Mouse (Mus musculus): ENCODE measurements around the gene Ubr7. TPM values are rescaled to one million over a fixed set of nuclear protein-coding genes. Genes with fewer than 3 reads are reported as not detected.

The Ubr7 gene
- 45.6 and 47.6 TPM in 2 replicates for polyA plus RNA-seq (2015; fragmentation: Nextera tagmentation; extraction: Ambion mirVana)

- Histone ChIP-seq H3K4me3 (ENCODE audit: low read length) (peak within 1 kb of the TSS; percentile 79), H3K4me2 (replicated peaks; ENCODE audit: low read depth, low read length) (peak within 1 kb of the TSS; percentile 79), H3K9me3 (ENCODE audit: low read length) (no peaks in the 10 kb centered on the region), H3K27ac (ENCODE audit: low read length) (peak within 1 kb of the TSS; percentile 82), H3K27me3 (ENCODE audit: insufficient read depth, low read length) (no peaks in the 10 kb centered on the region), H3K4me1 (ENCODE audit: insufficient read depth, low read length) (peaks cover 15% of the 10 kb centered on the region), H3K9ac (replicated peaks; ENCODE audit: low read length) (peak within 1 kb of the TSS; percentile 79), H3K36me3 (ENCODE audit: insufficient read depth, low read length) (peaks cover 4% of the 10 kb centered on the region; the same call in 1 of the 2 replicates)
- under 1% methylated on average over 73 of the region's 73 CpGs for WGBS
- peak; percentile 96 for ATAC-seq (ENCODE audit: low FRiP score, low TSS enrichment)
Observed at GRCm38 (mm10) chr12:102757689-102758402, at the start of gene Ubr7, which contains the start of the genes Gm28051 and Gon7. Gene Ubr7, plus strand, starts transcription at chr12:102757967. Gene Gm28051, minus strand, starts transcription at chr12:102757765. Gene Gon7, minus strand, starts transcription at chr12:102757803.

GRCm38 (mm10) chr12:102708220-102708619 lies 49.5 kb upstream of the Ubr7 start:
- H3K36me3 ChIP-seq (ENCODE audit: insufficient read depth, low read length) = no peaks in the 10 kb centered on the region
- 52% methylated on average over 11 of the region's 11 CpGs for whole genome bisulfite sequencing
- 0 out of 2 replicates have a peak overlapping the region, but pooled peaks have one; percentile 10 for H3K9ac ChIP-seq (replicated peaks; ENCODE audit: low read length)
- no peak overlapping the region for H3K27ac ChIP-seq (ENCODE audit: low read length)
- H3K4me3 ChIP-seq (ENCODE audit: low read length) = no peak overlapping the region
- H3K9me3 ChIP-seq (ENCODE audit: low read length) = no peaks in the 10 kb centered on the region
- ATAC-seq (ENCODE audit: low FRiP score, low TSS enrichment) = no peak
- no peak overlapping the region for H3K4me2 ChIP-seq (replicated peaks; ENCODE audit: low read depth, low read length)
- no peaks in the 10 kb centered on the region for H3K27me3 ChIP-seq (ENCODE audit: insufficient read depth, low read length)
- peaks cover 26% of the 10 kb centered on the region for H3K4me1 ChIP-seq (ENCODE audit: insufficient read depth, low read length)

GRCm38 (mm10) chr12:102709896-102710295 lies 47.9 kb upstream of the Ubr7 start:
- 90% methylated on average over 5 of the region's 5 CpGs for WGBS

GRCm38 (mm10) chr12:102710851-102711375 lies 46.9 kb upstream of the Ubr7 start:
- 62% methylated on average over 4 of the region's 4 CpGs for WGBS
- Histone ChIP-seq H3K27ac (ENCODE audit: low read length) (no peak overlapping the region), H3K4me1 (ENCODE audit: insufficient read depth, low read length) (peaks cover 7% of the 10 kb centered on the region), H3K4me3 (ENCODE audit: low read length) (no peak overlapping the region), H3K9me3 (ENCODE audit: low read length) (no peaks in the 10 kb centered on the region), H3K4me2 (replicated peaks; ENCODE audit: low read depth, low read length) (no peak overlapping the region), H3K27me3 (ENCODE audit: insufficient read depth, low read length) (no peaks in the 10 kb centered on the region), H3K36me3 (ENCODE audit: insufficient read depth, low read length) (no peaks in the 10 kb centered on the region), H3K9ac (replicated peaks; ENCODE audit: low read length) (no peak overlapping the region)
- ATAC-seq (ENCODE audit: low FRiP score, low TSS enrichment) = no peak

More at GRCm38 (mm10) chr12:102709896-102710295, 47.9 kb upstream of the Ubr7 start:
- H3K4me3 ChIP-seq (ENCODE audit: low read length) = no peak overlapping the region
- no peak for ATAC-seq (ENCODE audit: low FRiP score, low TSS enrichment)
- H3K36me3 ChIP-seq (ENCODE audit: insufficient read depth, low read length) = no peaks in the 10 kb centered on the region
- no peaks in the 10 kb centered on the region for H3K9me3 ChIP-seq (ENCODE audit: low read length)
- H3K4me2 ChIP-seq (replicated peaks; ENCODE audit: low read depth, low read length) = no peak overlapping the region
- peaks cover 16% of the 10 kb centered on the region for H3K4me1 ChIP-seq (ENCODE audit: insufficient read depth, low read length)
- H3K27ac ChIP-seq (ENCODE audit: low read length) = no peak overlapping the region
- no peak overlapping the region for H3K9ac ChIP-seq (replicated peaks; ENCODE audit: low read length)
- H3K27me3 ChIP-seq (ENCODE audit: insufficient read depth, low read length) = no peaks in the 10 kb centered on the region

- Histone ChIP-seq H3K4me1 (ENCODE audit: insufficient read depth, low read length) (peaks cover 3% of the 10 kb centered on the region; the same call in 1 of the 2 replicates), H3K27ac (ENCODE audit: low read length) (no peak overlapping the region), H3K27me3 (ENCODE audit: insufficient read depth, low read length) (no peaks in the 10 kb centered on the region), H3K4me3 (ENCODE audit: low read length) (no peak overlapping the region), H3K4me2 (replicated peaks; ENCODE audit: low read depth, low read length) (no peak overlapping the region), H3K9ac (replicated peaks; ENCODE audit: low read length) (no peak overlapping the region), H3K9me3 (ENCODE audit: low read length) (no peaks in the 10 kb centered on the region), H3K36me3 (ENCODE audit: insufficient read depth, low read length) (no peaks in the 10 kb centered on the region)
- 53% methylated on average over 20 of the region's 20 CpGs for WGBS
- no peak for ATAC-seq (ENCODE audit: low FRiP score, low TSS enrichment)
Observed at GRCm38 (mm10) chr12:102713153-102713865, 44.5 kb upstream of the Ubr7 start.

GRCm38 (mm10) chr12:102714116-102714515 lies 43.7 kb upstream of the Ubr7 start:
- Histone ChIP-seq H3K4me3 (ENCODE audit: low read length) (no peak overlapping the region), H3K27me3 (ENCODE audit: insufficient read depth, low read length) (no peaks in the 10 kb centered on the region), H3K9me3 (ENCODE audit: low read length) (no peaks in the 10 kb centered on the region), H3K36me3 (ENCODE audit: insufficient read depth, low read length) (no peaks in the 10 kb centered on the region), H3K4me2 (replicated peaks; ENCODE audit: low read depth, low read length) (no peak overlapping the region), H3K9ac (replicated peaks; ENCODE audit: low read length) (no peak overlapping the region), H3K27ac (ENCODE audit: low read length) (no peak overlapping the region), H3K4me1 (ENCODE audit: insufficient read depth, low read length) (no peaks in the 10 kb centered on the region)
- ATAC-seq (ENCODE audit: low FRiP score, low TSS enrichment) = no peak
- WGBS = 35% methylated on average over 2 of the region's 2 CpGs

- H3K27me3 ChIP-seq (ENCODE audit: insufficient read depth, low read length) = no peaks in the 10 kb centered on the region
- no peak overlapping the region for H3K9ac ChIP-seq (replicated peaks; ENCODE audit: low read length)
- H3K27ac ChIP-seq (ENCODE audit: low read length) = no peak overlapping the region
- no peaks in the 10 kb centered on the region for H3K4me1 ChIP-seq (ENCODE audit: insufficient read depth, low read length)
- no peak for ATAC-seq (ENCODE audit: low FRiP score, low TSS enrichment)
- WGBS = 83% methylated on average over 10 of the region's 10 CpGs
- H3K36me3 ChIP-seq (ENCODE audit: insufficient read depth, low read length) = no peaks in the 10 kb centered on the region
- no peaks in the 10 kb centered on the region for H3K9me3 ChIP-seq (ENCODE audit: low read length)
- H3K4me2 ChIP-seq (replicated peaks; ENCODE audit: low read depth, low read length) = no peak overlapping the region
- H3K4me3 ChIP-seq (ENCODE audit: low read length) = no peak overlapping the region
Observed at GRCm38 (mm10) chr12:102714654-102715395, 42.9 kb upstream of the Ubr7 start.

- no peaks in the 10 kb centered on the region for H3K27me3 ChIP-seq (ENCODE audit: insufficient read depth, low read length)
- H3K4me2 ChIP-seq (replicated peaks; ENCODE audit: low read depth, low read length) = no peak overlapping the region
- peak; percentile 47; the same call in 1 of the 2 replicates for ATAC-seq (ENCODE audit: low FRiP score, low TSS enrichment)
- H3K4me3 ChIP-seq (ENCODE audit: low read length) = no peak overlapping the region
- no peaks in the 10 kb centered on the region for H3K9me3 ChIP-seq (ENCODE audit: low read length)
- peaks cover 10% of the 10 kb centered on the region; the same call in 1 of the 2 replicates for H3K4me1 ChIP-seq (ENCODE audit: insufficient read depth, low read length)
- H3K27ac ChIP-seq (ENCODE audit: low read length) = no peak overlapping the region
- WGBS = 30% methylated on average over 13 of the region's 13 CpGs
- H3K36me3 ChIP-seq (ENCODE audit: insufficient read depth, low read length) = no peaks in the 10 kb centered on the region
- H3K9ac ChIP-seq (replicated peaks; ENCODE audit: low read length) = no peak overlapping the region
Observed at GRCm38 (mm10) chr12:102719552-102720315, 38.0 kb upstream of the Ubr7 start.

- peaks cover 10% of the 10 kb centered on the region; the same call in 1 of the 2 replicates for H3K4me1 ChIP-seq (ENCODE audit: insufficient read depth, low read length)
- no peaks in the 10 kb centered on the region for H3K36me3 ChIP-seq (ENCODE audit: insufficient read depth, low read length)
- peak overlapping the region; percentile 64 for H3K27ac ChIP-seq (ENCODE audit: low read length)
- H3K27me3 ChIP-seq (ENCODE audit: insufficient read depth, low read length) = no peaks in the 10 kb centered on the region
- ATAC-seq (ENCODE audit: low FRiP score, low TSS enrichment) = peak; percentile 79
- WGBS = 23% methylated on average over 11 of the region's 11 CpGs
- peak overlapping the region; percentile 26; the same call in 1 of the 2 replicates for H3K4me2 ChIP-seq (replicated peaks; ENCODE audit: low read depth, low read length)
- H3K9ac ChIP-seq (replicated peaks; ENCODE audit: low read length) = peak overlapping the region; percentile 31; the same call in 1 of the 2 replicates
- no peaks in the 10 kb centered on the region for H3K9me3 ChIP-seq (ENCODE audit: low read length)
- H3K4me3 ChIP-seq (ENCODE audit: low read length) = no peak overlapping the region
Observed at GRCm38 (mm10) chr12:102722451-102722850, 35.3 kb upstream of the Ubr7 start.

Measured in kidney, embryonic 16.5 days (tissue).